Mouse (Mus musculus) c-Kit-positive CD71-positive TER-119-positive erythroid progenitor cells, embryonic 14.5 days (primary cell): ENCODE data around the gene Fbxo36.

Experiments used
- DNase-seq: peaks from one replicate; pipeline ENCODE4 v3.0.0-alpha.2; 2013; ENCODE audit warnings: low spot score

The Fbxo36 gene

GRCm38 (mm10) chr1:84947390-84947789 is 107.7 kb downstream of the Fbxo36 start:
- no peak for DNase-seq
